Comparison of ENCODE assay signal across 9 mouse cellular contexts in the genomic region with DNA sequence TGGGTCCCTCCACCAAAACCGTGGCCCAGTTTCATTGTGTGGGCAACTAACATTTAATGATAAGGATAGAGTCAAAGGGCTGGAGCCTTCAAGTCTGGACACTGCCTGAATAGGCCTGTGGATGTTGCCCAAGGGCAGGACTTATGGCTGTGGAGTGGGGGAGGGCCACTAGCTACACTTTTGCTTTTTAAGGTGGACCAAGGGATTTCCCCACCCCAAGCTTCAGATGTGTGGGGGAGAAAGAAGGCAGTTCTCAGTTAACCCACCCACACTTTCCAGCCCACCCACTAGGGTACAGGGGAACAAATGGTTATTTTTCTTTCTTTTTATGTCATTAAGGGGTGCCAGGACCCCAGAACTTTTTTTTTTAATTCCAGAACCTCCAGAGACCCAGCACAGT. TPM values are rescaled to one million over a fixed set of nuclear protein-coding genes. Genes with fewer than 3 reads are reported as not detected.
DNase-seq lines count a peak whose midpoint lies in the region; ATAC-seq and TF ChIP-seq lines count a peak whose summit lies in the region.
"Had no signal": no experiment of that assay in that cellular context is flagged by ENCODE, and none has a peak within 500 bp of the region (broad histone marks: within the 10 kb centered on the region; RNA-seq: fewer than 3 reads in every experiment).

No protein-coding gene starts in this region.

- peak overlapping the region; percentile 64; the same call in 1 of the 2 replicates for H3K9ac ChIP-seq in limb, embryonic 14.5 days (ENCODE audit: low read depth, low read length, severe bottlenecking)

- DNase-seq in gastrocnemius, adult 2 months = no peak
- no peak for DNase-seq in gastrocnemius, postnatal 14 days
- DNase-seq in spleen, postnatal 36 days (ENCODE audit: low spot score in 2 of 2) = peak; percentile 58 to 65
- no peak for DNase-seq in spleen, postnatal 4 days (ENCODE audit: low spot score in 2 of 2)
- no peak for DNase-seq in limb, embryonic 14.5 days (ENCODE audit: low spot score)
- no peak for DNase-seq in ovary, postnatal 14 days (ENCODE audit: low spot score)
- no peak for DNase-seq in thymus, postnatal 25 days
- no peak for DNase-seq in cerebellum, postnatal 10 days

- H3K27me3 ChIP-seq in limb, embryonic 14.5 days (ENCODE audit: control insufficient read depth, insufficient read depth, low read length) = no peaks in the 10 kb centered on the region

- H3K27ac ChIP-seq in gastrocnemius, adult 2 months = peak overlapping the region; percentile 80
- 0 out of 2 replicates have a peak overlapping the region, but pooled peaks have one; percentile 38 for H3K27ac ChIP-seq in limb, embryonic 14.5 days (replicated peaks; ENCODE audit: low read depth, low read length)

- H3K4me1 ChIP-seq in limb, embryonic 14.5 days (ENCODE audit: control insufficient read depth, insufficient read depth, low read length) = peaks cover 4% of the 10 kb centered on the region; the same call in 1 of the 2 replicates

- no peak for ATAC-seq in limb, embryonic 14.5 days (ENCODE audit: low FRiP score, low read depth)

- H3K4me3 ChIP-seq in gastrocnemius, adult 2 months = peak overlapping the region; percentile 74
- peak overlapping the region; percentile 47 for H3K4me3 ChIP-seq in limb, embryonic 14.5 days (replicated peaks; ENCODE audit: low read length)

- WGBS in limb, embryonic 14.5 days = 48% methylated on average over 1 of the region's 1 CpGs

- H3K9me3 ChIP-seq in limb, embryonic 14.5 days (ENCODE audit: control insufficient read depth, low read length) = no peaks in the 10 kb centered on the region

- no peak for TF ChIP-seq POLR2A in limb, embryonic 14.5 days (IDR thresholded peaks at IDR 0.05; ENCODE audit: borderline replicate concordance, extremely low read depth, insufficient read depth, insufficient read length)

- intact Hi-C loops in gastrocnemius, adult 2 months (cut with DNase I) = loop anchor here (2.0 kb wide), 1 partner anchor 24 kb away; no protein-coding TSS in a partner anchor
- intact Hi-C loops in gastrocnemius, postnatal 14 days (cut with DNase I; ENCODE audit: low total_unique reads) = no loop called here

- no peak for TF ChIP-seq CTCF in gastrocnemius, adult 2 months (IDR thresholded peaks at IDR 0.05)

- peak overlapping the region; percentile 81 for H3K4me2 ChIP-seq in limb, embryonic 14.5 days (replicated peaks; ENCODE audit: low read depth, low read length, severe bottlenecking)

- H3K36me3 ChIP-seq in limb, embryonic 14.5 days (ENCODE audit: control insufficient read depth, insufficient read depth, low read length) = no peaks in the 10 kb centered on the region

RNA-seq across cellular contexts. Expression of a gene that starts 6.0 kb away (rescaled TPM):
- total RNA-seq in gastrocnemius, adult 2 months (2021) = not detected
- under 1 TPM; 0.62 to 0.66 TPM for total RNA-seq in gastrocnemius, postnatal 14 days (2021)
- 7.3 and 8.2 TPM in 2 replicates for polyA plus RNA-seq in limb, embryonic 14.5 days (2012; rRNA removed)
- polyA plus RNA-seq in limb, embryonic 14.5 days (2014; fragmentation: Nextera tagmentation; extraction: Ambion mirVana) = 4.1 and 5.3 TPM in 2 replicates
- total RNA-seq: megakaryocyte, adult 5-6 weeks had no signal

RNA-seq across cellular contexts. Expression of a gene that starts 10.9 kb away (rescaled TPM):
- not detected for total RNA-seq in gastrocnemius, adult 2 months (2021)
- under 1 TPM; 0.37 to 0.44 TPM for total RNA-seq in gastrocnemius, postnatal 14 days (2021)
- 9.9 and 10.3 TPM in 2 replicates for polyA plus RNA-seq in limb, embryonic 14.5 days (2012; rRNA removed)
- polyA plus RNA-seq in limb, embryonic 14.5 days (2014; fragmentation: Nextera tagmentation; extraction: Ambion mirVana) = 6.3 and 6.8 TPM in 2 replicates

RNA-seq across cellular contexts. Expression of a gene that starts 16.1 kb away (rescaled TPM):
- total RNA-seq in gastrocnemius, adult 2 months (2021) = 100 to 1,000 TPM; 134 to 137 TPM
- 100 to 1,000 TPM; 135 to 141 TPM for total RNA-seq in gastrocnemius, postnatal 14 days (2021)
- polyA plus RNA-seq in limb, embryonic 14.5 days (2012; rRNA removed) = 367 and 429 TPM in 2 replicates
- polyA plus RNA-seq in limb, embryonic 14.5 days (2014; fragmentation: Nextera tagmentation; extraction: Ambion mirVana) = 333 and 334 TPM in 2 replicates

RNA-seq across cellular contexts. Expression of a gene that starts 16.1 kb away (rescaled TPM):
- 10 to 100 TPM; 29.8 to 31.9 TPM for total RNA-seq in gastrocnemius, adult 2 months (2021)
- 10 to 100 TPM; 33.6 to 35.8 TPM for total RNA-seq in gastrocnemius, postnatal 14 days (2021)
- polyA plus RNA-seq in limb, embryonic 14.5 days (2012; rRNA removed) = 166 and 179 TPM in 2 replicates
- polyA plus RNA-seq in limb, embryonic 14.5 days (2014; fragmentation: Nextera tagmentation; extraction: Ambion mirVana) = 191 and 193 TPM in 2 replicates

RNA-seq across cellular contexts. Expression of a gene that starts 29.7 kb away (rescaled TPM):
- total RNA-seq in gastrocnemius, adult 2 months (2021) = 1 to 10 TPM in 1 of 2 experiments, under 1 TPM in 1; 0.77 to 3.1 TPM
- 1 to 10 TPM; 1.0 to 1.8 TPM for total RNA-seq in gastrocnemius, postnatal 14 days (2021)
- 3.0 and 5.2 TPM in 2 replicates for polyA plus RNA-seq in limb, embryonic 14.5 days (2012; rRNA removed)
- 2.5 and 3.4 TPM in 2 replicates for polyA plus RNA-seq in limb, embryonic 14.5 days (2014; fragmentation: Nextera tagmentation; extraction: Ambion mirVana)

Comparison
In these comparisons a context has a peak if more than half of its experiments do, and no peak if none do; other contexts are left out.
1. DNase-seq: peak in spleen, postnatal 36 days (2 of 2); none in gastrocnemius, adult 2 months (single experiment), gastrocnemius, postnatal 14 days (single experiment), spleen, postnatal 4 days (0 of 2), limb, embryonic 14.5 days (single experiment), ovary, postnatal 14 days (single experiment), thymus, postnatal 25 days (single experiment) and cerebellum, postnatal 10 days (0 of 2).